Mouse (Mus musculus) spleen, adult 2 months (tissue): ENCODE results near the gene Bod1. TPM values are rescaled to one million over a fixed set of nuclear protein-coding genes. Genes with fewer than 3 reads are reported as not detected.
A peak's percentile ranks its signal among the peaks of the same experiment; 100 is the strongest.

Experiments
- DNase-seq, 2 experiments: peaks; one replicate each; pipeline versions ENCODE4 v3.0.0 to v3.0.0-alpha.2; 2012 to 2021; ENCODE audit warnings: low spot score in 2 of 2, low read depth in 1 of 2
- H3K27ac ChIP-seq: fragments of 200-500 bp; 2 replicates; pipeline ENCODE4 v1.5.1; 2012; ENCODE audit warnings: low read length, inconsistent platforms; ENCODE audit not compliant: insufficient read depth
- H3K27me3 ChIP-seq: fragments of 200-500 bp; 2 replicates; pipeline ENCODE4 v1.6.1; 2012; ENCODE audit warnings: mild to moderate bottlenecking, moderate library complexity, low read length, inconsistent platforms; ENCODE audit not compliant: control insufficient read depth, insufficient read depth
- H3K36me3 ChIP-seq: fragments of 200-500 bp; 2 replicates; pipeline ENCODE4 v1.6.1; 2012; ENCODE audit warnings: mild to moderate bottlenecking, low read length, inconsistent platforms; ENCODE audit not compliant: control insufficient read depth, insufficient read depth
- H3K4me1 ChIP-seq: fragments of 200-500 bp; 2 replicates; pipeline ENCODE4 v1.6.1; 2011; ENCODE audit warnings: inconsistent platforms; ENCODE audit not compliant: control insufficient read depth, insufficient read depth, insufficient read length
- H3K4me3 ChIP-seq: fragments of 200-500 bp; 2 replicates; pipeline ENCODE4 v1.5.1; 2011; ENCODE audit warnings: mild to moderate bottlenecking, inconsistent platforms; ENCODE audit not compliant: insufficient read depth, insufficient read length; ENCODE audit errors: extremely low read depth
- CTCF ChIP-seq: fragments of 200-500 bp; IDR thresholded peaks from 2 replicates; pipeline ENCODE4 v1.5.1; 2011; ENCODE audit warnings: mild to moderate bottlenecking, inconsistent platforms; ENCODE audit not compliant: insufficient read depth, insufficient read length, insufficient replicate concordance; ENCODE audit errors: extremely low read depth
- POLR2A ChIP-seq: fragments of 200-500 bp; IDR thresholded peaks from 2 replicates; pipeline ENCODE4 v1.6.1; 2011; ENCODE audit warnings: low read depth, low read length, inconsistent platforms
- WGBS: fragments of 180-500 bp; shearing (Covaris S2); methylation state at CpG from one replicate; pipeline ENCODE4 v1.1.7; 2018; 5-methylcytosine and 5-hydroxymethylcytosine counted together
- polyA plus RNA-seq: library from polyadenylated mRNA; depleted of rRNA; stranded (reverse); fragments of >200 nt; gene quantifications from 2 replicates; pipeline ENCODE4 v1.2.3, GENCODE M21; 2012; rRNA removed

The Bod1 gene
- polyA plus RNA-seq, result 12.4 and 16.4 TPM in 2 replicates

GRCm38 (mm10) chr11:31671354-31672169 is at the start of gene Bod1:
Gene Bod1, minus strand, starts transcription at chr11:31671885.
- peak; percentile 83 to 93 for DNase-seq
- no peak within 1 kb of the TSS for H3K27ac ChIP-seq
- 1% methylated on average over 72 of the region's 76 CpGs for WGBS

DNA sequence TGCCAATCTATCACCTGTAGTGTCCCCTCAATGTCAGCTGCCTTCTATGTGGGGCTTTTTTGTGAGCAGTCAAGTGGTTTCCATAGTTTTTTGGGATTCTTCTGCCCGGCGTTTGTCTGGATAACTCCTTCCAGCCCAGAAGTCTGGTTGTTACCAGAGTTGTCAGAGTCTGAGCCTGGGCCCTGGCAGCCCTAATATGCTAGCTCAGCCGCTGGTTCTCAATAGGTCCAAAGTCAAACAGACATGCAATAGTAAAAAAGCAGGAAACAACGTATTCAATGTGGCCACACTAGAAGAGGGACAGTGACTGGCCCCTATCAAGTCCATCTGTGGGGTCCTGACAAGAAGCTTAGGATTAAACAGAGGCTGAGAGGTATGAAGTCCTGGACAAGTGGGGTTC is 47.4 kb upstream of the Bod1 start:
- H3K27ac ChIP-seq, result no peak overlapping the region
- no peaks in the 10 kb centered on the region for H3K27me3 ChIP-seq
- no peak for DNase-seq
- WGBS, result 87% methylated on average over 4 of the region's 4 CpGs
- no peaks in the 10 kb centered on the region for H3K36me3 ChIP-seq
- H3K4me3 ChIP-seq, result no peak overlapping the region
- no peak for TF ChIP-seq POLR2A
- TF ChIP-seq CTCF, result no peak
- no peaks in the 10 kb centered on the region for H3K4me1 ChIP-seq

More at GRCm38 (mm10) chr11:31671354-31672169, at the start of gene Bod1:
- H3K36me3 ChIP-seq, result peaks cover 5% of the 10 kb centered on the region; the same call in 1 of the 2 replicates
- no peaks in the 10 kb centered on the region for H3K27me3 ChIP-seq
- no peaks in the 10 kb centered on the region; the same call in 1 of the 2 replicates for H3K4me1 ChIP-seq
- TF ChIP-seq POLR2A (no peak; the same call in 1 of the 2 replicates), CTCF (no peak)
- peak within 1 kb of the TSS; percentile 95 for H3K4me3 ChIP-seq

GRCm38 (mm10) chr11:31717926-31718735 is 46.4 kb upstream of the Bod1 start:
- no peaks in the 10 kb centered on the region for H3K36me3 ChIP-seq
- no peak for DNase-seq
- TF ChIP-seq CTCF (no peak), POLR2A (no peak)
- no peak overlapping the region for H3K27ac ChIP-seq
- no peak overlapping the region for H3K4me3 ChIP-seq
- WGBS, result 59% methylated on average over 4 of the region's 4 CpGs
- no peaks in the 10 kb centered on the region for H3K27me3 ChIP-seq
- no peaks in the 10 kb centered on the region for H3K4me1 ChIP-seq

DNA sequence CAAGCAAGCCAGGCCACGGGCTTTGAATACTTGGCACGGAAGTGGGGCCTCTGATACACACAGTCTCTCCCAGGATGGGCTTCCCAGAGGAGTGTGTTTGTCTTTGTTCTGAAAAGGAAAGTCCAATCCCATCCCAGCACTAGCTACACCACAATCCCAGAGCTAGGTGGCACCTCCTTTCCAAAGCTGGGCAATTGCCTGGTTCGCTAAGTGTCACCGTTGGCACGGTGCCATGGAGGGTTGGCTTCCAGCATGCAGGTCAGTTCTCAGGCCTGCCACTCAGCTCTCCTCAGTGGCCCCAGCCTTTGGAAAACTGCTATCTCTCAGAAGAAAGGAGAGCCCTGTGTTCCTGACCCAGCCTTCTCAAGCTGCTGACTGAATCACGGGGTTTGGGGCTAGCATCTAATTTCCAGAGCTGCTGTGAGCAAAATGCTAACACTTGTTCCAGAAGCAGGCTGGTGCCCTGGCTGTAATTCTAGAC is 42.0 kb upstream of the Bod1 start:
- WGBS, result 79% methylated on average over 6 of the region's 6 CpGs
- DNase-seq, result no peak
- TF ChIP-seq POLR2A (no peak), CTCF (no peak)

DNA sequence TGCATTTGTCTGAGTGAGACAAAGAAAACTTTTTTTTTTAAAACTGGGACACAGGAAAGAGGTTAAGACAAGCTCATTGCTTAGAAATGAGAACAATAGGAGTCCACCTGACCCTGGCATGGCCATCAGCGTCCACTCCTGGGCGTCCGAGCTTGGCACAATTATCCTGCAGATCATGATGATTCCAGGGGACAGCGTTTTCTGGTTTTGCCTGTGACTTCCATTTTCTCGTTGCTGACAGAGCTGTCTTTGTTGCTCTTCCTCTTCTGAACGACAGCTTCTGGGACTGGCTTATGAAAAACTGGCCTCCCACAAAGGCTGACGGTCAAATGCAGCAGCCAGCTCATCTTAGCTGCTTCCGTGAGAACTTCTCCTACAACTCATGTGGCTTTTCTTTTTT is 41.4 kb upstream of the Bod1 start:
- TF ChIP-seq POLR2A, result no peak
- TF ChIP-seq CTCF, result no peak
- 59% methylated on average over 8 of the region's 8 CpGs for WGBS
- no peak overlapping the region for H3K4me3 ChIP-seq
- H3K27me3 ChIP-seq, result no peaks in the 10 kb centered on the region
- 0 out of 2 replicates have a peak overlapping the region, but pooled peaks have one; percentile 18 for H3K27ac ChIP-seq
- DNase-seq, result no peak
- no peaks in the 10 kb centered on the region for H3K36me3 ChIP-seq
- H3K4me1 ChIP-seq, result no peaks in the 10 kb centered on the region

More for the DNA sequence above, 42.0 kb upstream of the Bod1 start:
- H3K4me3 ChIP-seq, result no peak overlapping the region
- H3K27ac ChIP-seq, result peak overlapping the region; percentile 20; the same call in 1 of the 2 replicates
- H3K27me3 ChIP-seq, result no peaks in the 10 kb centered on the region
- H3K36me3 ChIP-seq, result no peaks in the 10 kb centered on the region
- no peaks in the 10 kb centered on the region for H3K4me1 ChIP-seq

DNA sequence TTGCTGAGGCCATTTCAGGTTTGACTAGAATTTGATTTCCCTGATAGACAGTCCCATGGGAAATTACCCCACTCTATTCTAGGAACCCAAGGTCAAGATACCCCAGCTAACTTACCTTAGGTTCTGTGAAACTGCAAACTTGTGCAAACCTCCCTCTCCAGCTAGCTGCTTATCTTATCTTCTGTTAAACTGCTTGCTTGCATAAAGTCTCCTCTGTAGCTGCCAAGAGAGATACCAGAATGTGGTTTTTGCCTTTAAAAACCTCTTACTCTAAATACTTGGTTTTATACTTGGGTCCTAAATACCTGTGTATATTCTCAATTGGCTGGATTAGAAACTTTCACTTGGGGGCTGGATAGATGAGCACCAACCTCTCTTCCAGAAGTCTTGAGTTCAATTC is 36.1 kb upstream of the Bod1 start:
- Histone ChIP-seq H3K27me3 (no peaks in the 10 kb centered on the region), H3K27ac (no peak overlapping the region), H3K4me1 (no peaks in the 10 kb centered on the region), H3K36me3 (no peaks in the 10 kb centered on the region), H3K4me3 (no peak overlapping the region)
- no peak for TF ChIP-seq POLR2A
- TF ChIP-seq CTCF, result no peak
- DNase-seq, result no peak

- no peaks in the 10 kb centered on the region for H3K27me3 ChIP-seq
- no peak overlapping the region for H3K4me3 ChIP-seq
- no peak overlapping the region for H3K27ac ChIP-seq
- TF ChIP-seq POLR2A (no peak), CTCF (no peak)
- WGBS, result 85% methylated on average over 8 of the region's 8 CpGs
- H3K36me3 ChIP-seq, result no peaks in the 10 kb centered on the region
- H3K4me1 ChIP-seq, result no peaks in the 10 kb centered on the region
- no peak for DNase-seq
Observed at GRCm38 (mm10) chr11:31703173-31703572, 31.5 kb upstream of the Bod1 start.
